Mouse (Mus musculus) layer of hippocampus, adult 2 months (tissue): ENCODE measurements around the gene Hist3h2ba. TPM values are rescaled to one million over a fixed set of nuclear protein-coding genes. Genes with fewer than 3 reads are reported as not detected.

Experiments
- DNase-seq, 2 experiments: peaks; one replicate each; pipeline ENCODE4 v3.0.0; 2022; ENCODE audit warnings: low spot score in 2 of 2
- H3K27ac ChIP-seq: fragments of 200-600 bp; 2 replicates; pipeline ENCODE4 v1.8.1; 2022
- H3K4me3 ChIP-seq: fragments of 200-600 bp; 2 replicates; pipeline ENCODE4 v1.8.1; 2022; ENCODE audit warnings: mild to moderate bottlenecking
- CTCF ChIP-seq: fragments of 200-600 bp; conservative IDR thresholded peaks from 2 replicates; pipeline ENCODE4 v1.8.1; 2022; ENCODE audit warnings: antibody characterized with exemption, mild to moderate bottlenecking, moderate library complexity
- total RNA-seq, 2 experiments: library from RNA; stranded (reverse); gene quantifications; 2 replicates each; pipeline ENCODE4 v1.2.3; 2021

The Hist3h2ba gene
- total RNA-seq, 2 experiments from 2014 or later, result 91.3 to 103 TPM

GRCm38 (mm10) chr11:58959186-58959825 lies 10.6 kb downstream of the Hist3h2ba start:
- DNase-seq, result no peak
- H3K27ac ChIP-seq, result peak overlapping the region; percentile 98
- H3K4me3 ChIP-seq, result peak overlapping the region; percentile 68
- TF ChIP-seq CTCF, result no peak

DNA sequence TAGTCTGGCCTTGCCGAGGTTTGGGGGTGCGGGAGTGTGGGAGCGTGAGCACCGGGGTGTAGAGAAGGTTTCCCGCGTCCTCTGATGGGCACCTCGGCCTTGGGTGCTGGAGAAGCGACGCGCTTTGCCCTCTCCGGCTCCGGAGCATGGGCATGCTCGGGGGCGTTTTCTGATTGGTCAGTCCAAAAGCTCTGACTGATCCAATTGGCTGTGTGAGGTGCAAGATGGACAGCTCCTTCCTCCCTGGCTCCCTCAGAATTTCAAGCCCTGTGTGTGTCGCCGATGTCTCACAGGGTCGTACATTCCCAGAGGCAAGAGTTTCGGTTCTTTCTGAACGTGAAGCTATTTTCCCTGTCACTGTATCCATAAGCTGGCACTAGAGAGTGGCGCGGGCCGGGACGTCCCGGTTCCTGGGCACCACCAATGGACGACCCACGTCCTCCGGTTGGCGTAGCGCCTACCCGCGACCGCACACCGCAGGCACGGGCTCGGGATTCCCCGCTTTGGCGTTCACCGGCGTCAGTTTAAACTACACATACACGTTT lies 11.3 kb downstream of the Hist3h2ba start:
- peak overlapping the region; percentile 98 for H3K27ac ChIP-seq
- peak; percentile 58 for TF ChIP-seq CTCF
- DNase-seq, result peak; percentile 73 to 79

GRCm38 (mm10) chr11:58961364-58962177 lies 12.9 kb downstream of the Hist3h2ba start:
- H3K4me3 ChIP-seq, result no peak overlapping the region
- no peak for TF ChIP-seq CTCF
- no peak overlapping the region for H3K27ac ChIP-seq
- no peak for DNase-seq

More for the DNA sequence above, 11.3 kb downstream of the Hist3h2ba start:
- peak overlapping the region; percentile 68 for H3K4me3 ChIP-seq

DNA sequence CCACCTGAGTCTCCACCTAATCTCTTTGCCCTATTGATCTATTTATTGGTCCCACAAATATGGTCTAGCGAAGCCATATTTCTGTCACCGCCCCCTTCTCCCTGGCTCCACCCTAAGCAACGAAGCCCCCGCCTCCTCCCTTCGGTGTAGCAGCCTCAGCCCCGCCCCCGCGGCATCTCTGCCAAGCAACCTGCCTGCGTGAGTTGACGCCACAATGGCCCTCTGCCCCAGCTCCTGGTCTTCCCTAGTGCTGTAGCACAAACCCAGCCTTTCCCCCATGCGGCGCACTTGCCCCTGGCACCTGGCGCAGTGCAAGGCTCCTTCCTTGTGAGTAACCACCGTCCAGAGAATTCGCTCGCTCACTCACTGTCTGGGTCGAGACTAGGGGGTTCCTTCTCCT lies 14.8 kb downstream of the Hist3h2ba start:
- Histone ChIP-seq H3K4me3 (no peak overlapping the region), H3K27ac (no peak overlapping the region)
- DNase-seq, result no peak
- no peak for TF ChIP-seq CTCF

GRCm38 (mm10) chr11:58964216-58964615 lies 15.5 kb downstream of the Hist3h2ba start:
- Histone ChIP-seq H3K27ac (no peak overlapping the region), H3K4me3 (no peak overlapping the region)

DNA sequence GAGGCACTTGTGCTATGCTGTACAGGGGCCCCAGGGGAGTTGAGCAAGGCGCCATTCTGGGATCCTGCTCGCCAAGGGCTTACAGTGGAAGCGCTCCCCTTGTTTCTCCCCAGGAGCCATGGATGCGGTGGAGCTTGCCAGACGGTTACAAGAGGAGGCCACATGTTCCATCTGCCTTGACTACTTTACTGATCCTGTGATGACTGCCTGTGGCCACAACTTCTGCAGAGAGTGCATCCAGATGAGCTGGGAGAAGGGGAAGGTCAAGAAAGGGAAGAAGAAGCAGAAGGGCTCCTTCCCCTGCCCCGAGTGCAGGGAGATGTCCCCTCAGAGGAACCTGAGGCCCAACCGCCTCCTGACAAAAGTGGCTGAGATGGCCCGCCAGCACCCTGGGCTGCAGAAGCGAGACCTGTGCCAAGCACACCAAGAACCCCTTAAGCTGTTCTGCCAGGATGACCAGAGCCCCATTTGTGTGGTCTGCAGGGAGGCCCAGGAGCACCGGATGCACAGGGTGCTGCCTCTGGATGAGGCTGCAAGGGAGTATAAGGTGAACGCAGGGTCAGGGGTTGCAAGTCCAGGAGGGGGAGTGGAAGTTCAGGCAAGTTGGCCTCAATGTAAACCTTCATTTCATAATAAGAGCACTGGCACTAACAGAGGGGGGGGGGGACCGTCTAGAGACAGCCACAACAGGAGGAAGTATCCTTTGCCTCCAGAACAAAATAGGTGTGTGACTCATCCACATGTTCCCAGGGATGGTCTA lies 16.5 kb downstream of the Hist3h2ba start:
- H3K4me3 ChIP-seq, result no peak overlapping the region
- no peak for TF ChIP-seq CTCF
- DNase-seq, result no peak
- H3K27ac ChIP-seq, result no peak overlapping the region

More at GRCm38 (mm10) chr11:58964216-58964615, 15.5 kb downstream of the Hist3h2ba start:
- no peak for DNase-seq
- TF ChIP-seq CTCF, result no peak

- no peak for DNase-seq
- no peak overlapping the region for H3K4me3 ChIP-seq
- no peak overlapping the region for H3K27ac ChIP-seq
- peak; percentile 78 for TF ChIP-seq CTCF
Measured at GRCm38 (mm10) chr11:58967346-58967745, 18.6 kb downstream of the Hist3h2ba start.

DNA sequence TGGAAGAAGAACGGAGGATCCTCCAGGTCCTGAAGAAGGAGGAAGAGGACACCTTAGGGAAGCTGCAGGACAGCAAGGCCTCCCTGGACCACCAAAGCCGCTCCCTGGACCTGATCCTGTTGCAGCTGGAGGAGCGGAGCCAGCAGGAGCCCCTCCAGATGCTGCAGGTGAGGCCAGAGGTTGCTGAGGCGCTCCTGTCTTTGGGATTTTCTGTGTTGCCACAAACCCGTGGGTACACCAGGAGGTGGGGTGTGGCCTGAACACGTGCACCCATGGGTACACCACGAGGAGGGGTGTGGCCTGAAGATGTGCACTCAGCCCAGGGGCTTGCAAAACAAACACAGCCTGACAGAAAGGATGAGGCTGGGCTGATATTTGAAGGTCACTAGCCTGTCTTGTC lies 19.8 kb downstream of the Hist3h2ba start:
- TF ChIP-seq CTCF, result no peak
- no peak overlapping the region for H3K27ac ChIP-seq
- DNase-seq, result no peak
- no peak overlapping the region for H3K4me3 ChIP-seq

DNA sequence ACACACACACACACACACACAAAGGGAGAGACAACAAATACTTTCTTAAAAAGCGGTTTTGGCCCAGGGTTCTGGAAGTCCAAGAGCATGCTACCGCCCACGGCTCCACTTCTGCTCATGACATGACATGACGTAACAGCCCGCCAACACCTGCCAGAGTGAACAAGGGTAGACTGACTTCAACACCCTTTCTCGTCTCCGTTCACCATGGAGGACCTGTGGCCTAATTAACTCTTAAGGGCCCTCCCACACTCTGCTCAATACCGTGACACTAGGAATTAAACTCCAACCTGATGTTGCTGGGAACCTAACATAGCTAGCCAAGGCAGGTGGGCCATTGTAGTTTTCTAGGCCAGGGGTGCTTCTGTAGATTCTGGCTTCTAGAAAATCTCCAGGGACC lies 20.3 kb downstream of the Hist3h2ba start:
- Histone ChIP-seq H3K4me3 (no peak overlapping the region), H3K27ac (no peak overlapping the region)
- no peak for TF ChIP-seq CTCF
- DNase-seq, result no peak

DNA sequence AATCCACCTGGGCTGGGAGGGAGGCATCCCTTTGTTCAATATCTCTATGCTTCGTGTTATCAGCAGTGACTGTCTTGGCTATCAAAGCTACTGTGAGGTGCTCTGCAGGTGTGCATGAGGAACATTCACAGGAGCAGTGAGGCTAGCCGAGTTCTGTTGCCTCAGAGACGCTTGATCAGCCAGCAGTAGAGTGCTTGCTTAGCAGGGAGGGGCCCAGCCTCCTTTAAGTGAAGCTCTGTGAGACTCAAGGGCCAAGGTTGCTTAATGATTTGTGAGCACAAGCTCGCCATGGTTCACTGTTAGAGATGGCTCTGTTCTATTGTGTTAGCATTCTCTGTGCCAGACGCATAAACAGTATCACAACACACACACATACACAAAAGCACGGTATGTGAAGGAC lies 20.9 kb downstream of the Hist3h2ba start:
- Histone ChIP-seq H3K27ac (no peak overlapping the region), H3K4me3 (no peak overlapping the region)
- no peak for DNase-seq
- no peak for TF ChIP-seq CTCF

- peak; percentile 42 for TF ChIP-seq CTCF
- Histone ChIP-seq H3K27ac (no peak overlapping the region), H3K4me3 (no peak overlapping the region)
- DNase-seq, result no peak
Measured at GRCm38 (mm10) chr11:58970831-58971530, 22.3 kb downstream of the Hist3h2ba start.

- H3K27ac ChIP-seq, result no peak overlapping the region
- no peak for TF ChIP-seq CTCF
- no peak for DNase-seq
- H3K4me3 ChIP-seq, result no peak overlapping the region
Measured at GRCm38 (mm10) chr11:58971796-58972195, 23.1 kb downstream of the Hist3h2ba start.
